Mouse (Mus musculus): Measurements from ENCODE around the gene Lefty1.
"Not testable (repeated sequence)": the region's sequence is repeated elsewhere in the genome, so short reads cannot be mapped to it uniquely, and the experiment has no call there.

Gene Lefty1

DNA sequence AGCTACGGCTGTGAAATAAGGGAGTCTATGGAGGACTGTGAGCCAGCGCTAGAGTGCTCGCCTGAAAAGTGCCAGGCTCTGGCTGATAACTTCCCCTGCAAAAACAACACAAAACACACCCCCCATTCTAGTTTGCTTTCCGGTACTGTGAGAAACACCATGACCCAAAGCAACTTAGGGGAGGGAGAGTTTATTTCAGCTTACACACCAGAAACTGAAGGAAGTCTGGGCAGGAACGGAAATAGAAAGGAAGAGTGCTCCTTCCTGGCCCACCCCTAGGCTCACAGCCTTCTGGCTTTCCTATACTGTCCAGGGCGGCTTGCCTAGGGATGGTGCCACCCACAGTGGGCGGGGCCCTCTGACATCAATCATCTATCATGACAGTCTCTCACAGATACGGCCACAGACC is 22.2 kb downstream of the Lefty1 start:
- no peak for DNase-seq (ENCODE audit: low spot score)

- DNase-seq (ENCODE audit: low spot score): no peak
These were observed 23.2 kb downstream of the Lefty1 start for GRCm38 (mm10) chr1:180957989-180958388.

- DNase-seq (ENCODE audit: low spot score): no peak
These were observed 24.0 kb downstream of the Lefty1 start for GRCm38 (mm10) chr1:180958797-180959196.

- no peak for DNase-seq (ENCODE audit: low spot score)
These were observed 31.0 kb downstream of the Lefty1 start for GRCm38 (mm10) chr1:180965786-180966185.

- DNase-seq (ENCODE audit: low spot score): no peak
These were observed 31.7 kb downstream of the Lefty1 start for GRCm38 (mm10) chr1:180966542-180966941.

DNA sequence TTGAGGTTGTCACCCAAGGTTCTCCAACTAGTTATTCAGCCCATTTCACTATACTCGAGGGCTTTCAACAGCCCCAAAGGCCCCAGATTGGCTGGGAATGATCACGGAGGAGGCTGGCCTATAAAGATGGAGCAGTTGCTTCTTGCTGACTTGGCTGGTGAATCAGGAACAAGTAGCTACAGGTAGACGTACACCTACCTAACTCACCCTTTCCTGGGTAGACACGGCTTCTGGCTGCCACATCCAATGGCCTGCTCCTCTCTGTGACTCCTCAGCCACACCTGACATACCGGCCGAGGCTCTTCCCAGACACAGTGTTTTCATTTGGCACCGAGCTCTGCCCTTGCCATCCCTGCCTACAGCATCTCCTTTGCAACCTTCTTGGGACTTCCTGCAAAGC is 32.4 kb downstream of the Lefty1 start:
- no peak for DNase-seq (ENCODE audit: low spot score)

GRCm38 (mm10) chr1:180972941-180973340 is 38.1 kb downstream of the Lefty1 start:
- DNase-seq (ENCODE audit: low spot score): no peak

GRCm38 (mm10) chr1:180974126-180974746 is 39.4 kb downstream of the Lefty1 start:
- DNase-seq (ENCODE audit: low spot score): no peak

GRCm38 (mm10) chr1:180976110-180976679 is 41.4 kb downstream of the Lefty1 start:
- DNase-seq (ENCODE audit: low spot score): no peak

DNA sequence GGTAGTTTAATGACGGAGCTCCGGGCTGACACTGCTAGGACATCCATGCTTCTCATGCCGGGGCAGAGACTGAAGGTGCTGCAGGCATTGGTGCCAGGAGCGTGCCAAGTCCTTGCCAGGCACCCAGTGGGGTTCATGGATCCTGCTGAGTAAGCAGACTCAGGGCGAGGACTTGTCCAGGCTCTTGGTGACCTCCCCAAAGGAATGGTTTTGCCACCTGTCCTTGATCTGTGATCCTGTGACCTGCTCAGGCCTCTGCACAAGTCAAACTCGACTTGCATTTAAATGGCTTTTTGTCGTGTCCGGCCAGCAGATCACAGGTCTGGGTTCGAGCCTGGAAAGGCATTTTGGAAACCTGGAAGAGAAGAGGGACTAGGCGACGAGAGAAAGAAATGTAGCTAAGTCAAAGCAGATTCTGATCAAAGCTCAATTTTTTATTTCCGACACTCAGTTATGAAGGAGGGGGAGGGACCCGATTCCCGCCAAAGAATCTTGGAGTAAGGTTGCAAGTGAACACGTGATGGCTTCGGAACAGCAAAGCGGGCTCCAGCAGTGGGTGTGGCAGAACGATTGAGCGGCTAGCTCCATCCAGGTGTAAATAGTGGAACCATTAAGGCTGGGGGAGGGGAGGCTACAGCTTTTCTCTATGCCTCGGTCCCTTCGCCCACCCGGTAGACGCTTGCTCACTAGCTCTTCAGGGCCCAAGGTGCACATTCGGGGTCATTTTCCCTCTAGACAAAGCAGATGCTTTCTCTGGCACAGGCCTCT is 44.8 kb downstream of the Lefty1 start:
- DNase-seq (ENCODE audit: low spot score): no peak

- DNase-seq (ENCODE audit: low spot score): no peak
These were observed 45.6 kb downstream of the Lefty1 start for GRCm38 (mm10) chr1:180980464-180980863.

GRCm38 (mm10) chr1:180981298-180982046 is 46.6 kb downstream of the Lefty1 start:
- not testable (repeated sequence) for DNase-seq (ENCODE audit: low spot score)

- DNase-seq (ENCODE audit: low spot score): no peak
These were observed 51.9 kb downstream of the Lefty1 start for GRCm38 (mm10) chr1:180986701-180987100.

DNA sequence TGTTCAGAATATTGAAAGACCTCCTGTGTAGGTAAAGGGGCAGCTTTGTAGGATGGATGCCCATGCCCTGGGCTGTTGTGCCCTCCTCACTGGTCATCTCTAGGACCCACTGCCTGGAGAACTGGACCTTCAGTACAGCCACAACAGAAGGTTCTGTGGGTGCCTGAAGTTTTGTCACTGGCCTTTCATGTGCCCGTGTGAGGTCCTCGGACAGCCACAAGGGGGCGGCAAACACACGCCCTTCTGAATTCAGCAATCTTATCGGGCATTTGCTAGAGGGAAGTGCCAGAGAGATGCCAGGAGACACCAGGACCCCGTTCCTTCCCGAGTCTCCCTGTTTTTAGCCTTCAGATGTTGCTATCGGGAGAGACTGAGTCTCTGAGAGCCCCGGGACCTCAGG is 52.9 kb downstream of the Lefty1 start:
- DNase-seq (ENCODE audit: low spot score): no peak
